Mouse (Mus musculus): ENCODE measurements around the gene Ppfibp1. TPM values are rescaled to one million over a fixed set of nuclear protein-coding genes. Genes with fewer than 3 reads are reported as not detected.

Gene Ppfibp1
- total and polyA plus RNA-seq, 2 experiments, result 6.9 to 20.8 TPM

DNA sequence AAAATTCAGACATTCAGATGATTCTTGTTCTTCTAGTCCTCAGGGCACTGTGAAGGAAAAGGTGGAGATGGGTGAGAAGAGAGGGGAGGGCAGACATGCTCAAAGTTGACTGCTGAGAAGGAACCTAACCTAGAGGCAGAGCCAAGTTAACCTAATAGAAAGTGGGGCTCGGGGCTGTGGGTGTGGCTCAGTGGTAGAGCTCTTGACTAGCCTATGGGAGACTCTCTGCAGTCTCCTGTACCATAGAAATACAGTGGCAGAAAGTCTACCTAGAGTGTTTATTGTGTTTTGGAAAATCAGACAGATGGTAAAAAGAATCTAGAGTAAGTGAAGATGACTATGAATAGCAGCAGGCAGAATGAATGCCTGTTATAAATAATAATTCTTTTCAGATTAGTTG is 67.2 kb downstream of the Ppfibp1 start:
- no peak for TF ChIP-seq POLR2A (IDR thresholded peaks at IDR 0.05; ENCODE audit: extremely low read depth, insufficient read depth, low read length)

DNA sequence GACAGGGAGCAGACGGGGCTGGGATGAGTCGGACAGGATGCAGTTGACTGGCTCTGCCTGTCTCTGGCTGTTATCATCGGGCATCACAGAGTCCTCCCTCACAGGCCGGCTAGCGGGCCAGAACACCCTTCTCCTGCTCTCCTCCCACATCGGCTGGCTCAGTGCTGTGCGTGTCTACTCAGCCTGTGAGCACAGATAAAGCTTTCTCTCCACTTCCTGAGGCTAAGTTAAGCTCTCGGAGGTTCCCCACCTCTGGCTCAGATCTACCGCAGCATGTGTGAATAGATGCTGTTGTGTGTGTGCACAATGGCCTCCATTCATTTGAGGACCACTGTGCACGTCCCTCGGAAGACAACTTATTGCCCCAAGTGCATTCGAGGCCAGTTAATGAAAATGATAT is 67.6 kb downstream of the Ppfibp1 start:
- Histone ChIP-seq H3K79me2 (ENCODE audit: control insufficient read depth, insufficient read depth, low read length) (peaks cover 8% of the 10 kb centered on the region; the same call in 1 of the 2 replicates), H3K27ac (replicated peaks; ENCODE audit: insufficient read depth, low read depth, low read length) (no peak overlapping the region), H3K4me1 (ENCODE audit: control insufficient read depth, insufficient read depth, low read length) (peaks cover 4% of the 10 kb centered on the region; the same call in 1 of the 2 replicates), H3K4me3 (ENCODE audit: insufficient read depth, low read depth, low read length) (no peak overlapping the region), H3K9ac (ENCODE audit: low read depth, low read length) (no peak overlapping the region), H3K36me3 (ENCODE audit: control insufficient read depth, insufficient read depth, low read length) (no peaks in the 10 kb centered on the region), H3K27me3 (ENCODE audit: control insufficient read depth, insufficient read depth, low read length) (no peaks in the 10 kb centered on the region)
- TF ChIP-seq CTCF (IDR thresholded peaks at IDR 0.05; ENCODE audit: low read depth, low read length) (no peak), POLR2A (IDR thresholded peaks at IDR 0.05; ENCODE audit: extremely low read depth, insufficient read depth, low read length) (no peak)
- WGBS, result 72% methylated on average over 12 of the region's 12 CpGs
- DNase-seq (ENCODE audit: extremely low read depth, low read depth, low spot score), result no peak

More for the DNA sequence above, 67.2 kb downstream of the Ppfibp1 start:
- no peak for DNase-seq (ENCODE audit: extremely low read depth, low read depth, low spot score)
- Histone ChIP-seq H3K79me2 (ENCODE audit: control insufficient read depth, insufficient read depth, low read length) (peaks cover 5% of the 10 kb centered on the region; the same call in 1 of the 2 replicates), H3K4me3 (ENCODE audit: insufficient read depth, low read depth, low read length) (no peak overlapping the region), H3K27me3 (ENCODE audit: control insufficient read depth, insufficient read depth, low read length) (no peaks in the 10 kb centered on the region), H3K4me1 (ENCODE audit: control insufficient read depth, insufficient read depth, low read length) (peaks cover 4% of the 10 kb centered on the region; the same call in 1 of the 2 replicates), H3K36me3 (ENCODE audit: control insufficient read depth, insufficient read depth, low read length) (no peaks in the 10 kb centered on the region), H3K9ac (ENCODE audit: low read depth, low read length) (no peak overlapping the region), H3K27ac (replicated peaks; ENCODE audit: insufficient read depth, low read depth, low read length) (no peak overlapping the region)
- 79% methylated on average over 1 of the region's 1 CpGs for WGBS

DNA sequence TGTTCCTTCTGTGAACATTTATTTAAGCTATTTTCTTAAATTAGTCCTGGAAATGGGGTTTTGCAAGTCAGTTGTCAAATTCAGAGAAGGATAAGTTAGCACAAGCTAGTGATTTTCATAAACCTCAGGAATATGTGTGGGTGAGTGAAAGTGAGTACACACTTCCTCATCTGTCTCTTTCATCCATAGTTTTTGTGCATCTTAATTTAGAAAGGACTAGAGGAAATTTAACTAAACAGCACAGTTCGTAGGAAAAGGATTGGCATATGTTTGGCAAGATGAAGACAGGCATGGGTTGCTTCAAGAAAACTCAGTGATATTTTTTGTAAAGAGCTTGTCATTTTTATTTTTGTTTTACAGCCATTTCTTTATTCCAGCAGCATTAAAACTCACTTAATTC is 68.7 kb downstream of the Ppfibp1 start:
- Histone ChIP-seq H3K9ac (ENCODE audit: low read depth, low read length) (no peak overlapping the region), H3K36me3 (ENCODE audit: control insufficient read depth, insufficient read depth, low read length) (no peaks in the 10 kb centered on the region), H3K79me2 (ENCODE audit: control insufficient read depth, insufficient read depth, low read length) (peaks cover 8% of the 10 kb centered on the region; the same call in 1 of the 2 replicates), H3K27ac (replicated peaks; ENCODE audit: insufficient read depth, low read depth, low read length) (no peak overlapping the region), H3K4me3 (ENCODE audit: insufficient read depth, low read depth, low read length) (no peak overlapping the region), H3K4me1 (ENCODE audit: control insufficient read depth, insufficient read depth, low read length) (peaks cover 4% of the 10 kb centered on the region; the same call in 1 of the 2 replicates), H3K27me3 (ENCODE audit: control insufficient read depth, insufficient read depth, low read length) (no peaks in the 10 kb centered on the region)
- 92% methylated on average over 1 of the region's 1 CpGs for WGBS
- TF ChIP-seq CTCF (IDR thresholded peaks at IDR 0.05; ENCODE audit: low read depth, low read length), result no peak
- no peak for TF ChIP-seq POLR2A (IDR thresholded peaks at IDR 0.05; ENCODE audit: extremely low read depth, insufficient read depth, low read length)
- no peak for DNase-seq (ENCODE audit: extremely low read depth, low read depth, low spot score)

DNA sequence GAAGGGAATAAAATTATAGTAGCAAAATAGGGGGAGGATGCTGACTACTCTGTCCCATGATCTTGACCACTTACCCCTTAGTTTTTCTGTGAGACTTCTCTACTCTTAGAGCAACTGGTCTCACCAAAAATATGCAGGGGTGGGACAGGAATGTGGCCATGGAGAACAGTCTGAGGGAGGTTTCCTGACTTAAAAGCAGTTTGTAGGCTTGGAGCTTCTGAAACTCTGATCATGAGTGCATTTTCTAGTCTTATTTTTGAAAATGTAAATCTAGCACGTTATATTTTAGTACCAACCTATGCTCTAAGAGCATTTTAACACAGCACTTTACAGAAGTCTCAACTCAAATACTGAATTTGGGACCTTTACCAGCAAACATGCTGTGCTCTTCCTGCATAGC is 70.4 kb downstream of the Ppfibp1 start:
- no peak for DNase-seq (ENCODE audit: extremely low read depth, low read depth, low spot score)
- TF ChIP-seq POLR2A (IDR thresholded peaks at IDR 0.05; ENCODE audit: extremely low read depth, insufficient read depth, low read length) (no peak), CTCF (IDR thresholded peaks at IDR 0.05; ENCODE audit: low read depth, low read length) (no peak)
- Histone ChIP-seq H3K27me3 (ENCODE audit: control insufficient read depth, insufficient read depth, low read length) (no peaks in the 10 kb centered on the region), H3K79me2 (ENCODE audit: control insufficient read depth, insufficient read depth, low read length) (peaks cover 8% of the 10 kb centered on the region; the same call in 1 of the 2 replicates), H3K4me1 (ENCODE audit: control insufficient read depth, insufficient read depth, low read length) (peaks cover 4% of the 10 kb centered on the region; the same call in 1 of the 2 replicates), H3K4me3 (ENCODE audit: insufficient read depth, low read depth, low read length) (no peak overlapping the region), H3K36me3 (ENCODE audit: control insufficient read depth, insufficient read depth, low read length) (no peaks in the 10 kb centered on the region), H3K9ac (ENCODE audit: low read depth, low read length) (no peak overlapping the region), H3K27ac (replicated peaks; ENCODE audit: insufficient read depth, low read depth, low read length) (no peak overlapping the region)
- 91% methylated on average over 1 of the region's 1 CpGs for WGBS

DNA sequence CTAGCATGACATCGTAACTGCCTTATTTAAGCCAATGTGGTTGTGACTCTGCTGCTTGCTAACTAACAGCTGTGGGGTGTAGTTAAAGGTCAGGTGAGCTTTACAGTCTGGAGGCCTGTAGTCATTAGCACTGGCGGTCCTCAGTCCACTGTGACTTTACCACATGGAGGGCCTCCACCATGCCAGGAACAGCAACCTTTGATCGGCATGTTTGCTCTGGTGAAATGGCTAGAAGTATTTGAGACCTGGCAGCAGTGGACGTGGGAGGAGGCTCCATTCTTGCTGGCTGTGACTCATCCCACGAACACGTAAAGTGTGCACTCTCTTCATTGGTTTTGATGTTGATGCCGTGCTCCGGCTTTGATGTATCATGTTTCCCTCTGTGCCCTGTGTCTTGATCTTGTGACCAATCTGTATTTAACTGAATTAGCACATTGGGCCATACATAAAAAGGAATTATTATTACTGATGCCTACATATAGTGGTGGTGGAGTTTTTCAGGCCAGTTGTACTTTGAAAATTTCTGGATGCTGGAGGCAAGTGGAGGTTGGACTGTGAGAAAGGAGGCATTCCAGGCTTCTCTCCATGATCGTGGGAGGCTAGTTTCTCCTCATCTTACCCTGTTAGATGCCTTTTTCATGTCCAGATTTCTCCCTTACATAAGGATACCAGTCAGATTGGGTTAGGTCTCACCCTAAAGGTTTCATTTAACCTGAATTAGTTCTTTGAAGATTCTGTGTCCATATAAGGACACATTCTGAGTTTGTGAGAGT is 71.8 kb downstream of the Ppfibp1 start:
- H3K4me3 ChIP-seq (ENCODE audit: insufficient read depth, low read depth, low read length), result no peak overlapping the region
- 27% methylated on average over 9 of the region's 9 CpGs for WGBS
- no peaks in the 10 kb centered on the region for H3K36me3 ChIP-seq (ENCODE audit: control insufficient read depth, insufficient read depth, low read length)
- peaks cover 4% of the 10 kb centered on the region; the same call in 1 of the 2 replicates for H3K4me1 ChIP-seq (ENCODE audit: control insufficient read depth, insufficient read depth, low read length)
- no peaks in the 10 kb centered on the region for H3K27me3 ChIP-seq (ENCODE audit: control insufficient read depth, insufficient read depth, low read length)
- H3K27ac ChIP-seq (replicated peaks; ENCODE audit: insufficient read depth, low read depth, low read length), result no peak overlapping the region; the same call in 1 of the 2 replicates
- no peak for TF ChIP-seq CTCF (IDR thresholded peaks at IDR 0.05; ENCODE audit: low read depth, low read length)
- no peak for TF ChIP-seq POLR2A (IDR thresholded peaks at IDR 0.05; ENCODE audit: extremely low read depth, insufficient read depth, low read length)
- peaks cover 8% of the 10 kb centered on the region; the same call in 1 of the 2 replicates for H3K79me2 ChIP-seq (ENCODE audit: control insufficient read depth, insufficient read depth, low read length)
- no peak overlapping the region for H3K9ac ChIP-seq (ENCODE audit: low read depth, low read length)
- DNase-seq (ENCODE audit: extremely low read depth, low read depth, low spot score), result peak; percentile 94

DNA sequence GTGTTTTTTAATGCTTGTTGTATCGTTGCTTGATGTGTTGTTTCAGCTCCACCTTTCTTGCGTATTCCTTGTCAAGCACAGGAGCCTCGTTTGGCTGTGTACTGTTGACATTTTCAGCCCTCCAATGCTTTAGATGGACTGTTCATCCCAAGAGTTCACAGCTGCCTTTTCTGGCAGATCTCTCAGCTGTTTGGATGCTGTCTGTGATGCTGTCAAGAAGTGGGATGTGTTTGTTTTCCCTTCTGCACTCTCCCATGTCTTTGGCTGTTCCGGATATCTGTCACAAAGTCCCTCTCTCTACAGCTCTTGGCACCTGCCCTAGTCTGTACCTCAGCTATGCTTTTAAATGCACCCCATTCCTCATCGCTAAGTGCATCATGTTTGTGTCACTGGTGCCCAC is 72.7 kb downstream of the Ppfibp1 start:
- TF ChIP-seq POLR2A (IDR thresholded peaks at IDR 0.05; ENCODE audit: extremely low read depth, insufficient read depth, low read length), result no peak
- no peak for TF ChIP-seq CTCF (IDR thresholded peaks at IDR 0.05; ENCODE audit: low read depth, low read length)
- H3K36me3 ChIP-seq (ENCODE audit: control insufficient read depth, insufficient read depth, low read length), result no peaks in the 10 kb centered on the region
- H3K9ac ChIP-seq (ENCODE audit: low read depth, low read length), result no peak overlapping the region
- H3K27me3 ChIP-seq (ENCODE audit: control insufficient read depth, insufficient read depth, low read length), result no peaks in the 10 kb centered on the region
- 85% methylated on average over 5 of the region's 5 CpGs for WGBS
- DNase-seq (ENCODE audit: extremely low read depth, low read depth, low spot score), result no peak
- no peak overlapping the region for H3K4me3 ChIP-seq (ENCODE audit: insufficient read depth, low read depth, low read length)
- peaks cover 11% of the 10 kb centered on the region; the same call in 1 of the 2 replicates for H3K79me2 ChIP-seq (ENCODE audit: control insufficient read depth, insufficient read depth, low read length)
- peaks cover 7% of the 10 kb centered on the region; the same call in 1 of the 2 replicates for H3K4me1 ChIP-seq (ENCODE audit: control insufficient read depth, insufficient read depth, low read length)
- H3K27ac ChIP-seq (replicated peaks; ENCODE audit: insufficient read depth, low read depth, low read length), result no peak overlapping the region
